Mouse (Mus musculus) splenic B cell, adult 2 months (primary cell): ENCODE results near the gene Jam3.

Source experiments
- DNase-seq: peaks from one replicate; pipeline ENCODE4 v3.0.0-alpha.2; 2011; ENCODE audit warnings: low read depth, low spot score
- H3K27me3 ChIP-seq: 2 replicates; pipeline ENCODE4 v1.6.1; 2012; ENCODE audit warnings: mild to moderate bottlenecking, low read length, moderate library complexity, mixed read lengths; ENCODE audit not compliant: control insufficient read depth, poor library complexity, insufficient read depth, severe bottlenecking
- H3K36me3 ChIP-seq: 2 replicates; pipeline ENCODE4 v1.6.1; 2012; ENCODE audit warnings: mild to moderate bottlenecking, low read length, moderate library complexity, mixed read lengths; ENCODE audit not compliant: control insufficient read depth, poor library complexity, insufficient read depth, severe bottlenecking

Gene Jam3

DNA sequence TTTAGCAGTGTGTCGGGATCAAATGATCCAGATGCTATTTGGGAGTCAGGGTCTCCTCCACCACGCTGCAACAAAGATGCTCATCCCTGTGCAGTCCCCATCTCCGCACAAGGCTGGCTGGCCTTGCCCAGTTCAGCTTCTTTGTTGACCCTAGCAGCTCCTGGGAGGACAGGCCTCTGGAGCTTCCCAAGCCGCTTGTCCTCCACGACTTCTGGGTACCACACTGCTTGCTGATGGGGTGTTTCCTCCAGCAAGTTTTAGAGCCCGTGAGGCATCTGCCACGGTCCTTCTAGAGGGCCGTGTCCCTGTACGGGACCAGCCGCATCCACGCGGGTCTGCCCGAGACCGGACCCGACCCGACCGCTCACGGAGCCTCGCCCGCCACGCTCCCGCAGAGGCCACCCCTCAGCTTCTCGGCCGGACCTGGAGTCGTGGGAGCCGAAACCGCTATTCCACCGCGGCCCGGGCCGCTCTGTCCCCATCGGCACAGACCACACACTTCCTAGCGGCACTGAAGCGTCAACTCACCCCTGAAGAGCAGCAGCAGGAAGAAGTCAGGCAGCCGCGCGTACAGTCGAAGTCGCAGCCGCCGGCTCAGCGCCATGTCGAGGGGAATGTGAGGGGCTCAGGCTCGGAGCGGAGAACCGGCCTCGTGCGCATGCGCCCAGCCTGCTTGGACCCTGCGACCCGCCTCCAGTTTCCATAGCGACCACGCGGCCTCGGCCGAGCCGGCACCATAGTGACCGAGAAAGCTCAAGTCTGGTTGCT lies at the start of gene Jam3:
Gene Jam3 (minus strand): TSS at position 659 of the 768 bp plus-strand sequence.
- DNase-seq = peak; percentile 0
- Histone ChIP-seq H3K36me3 (no peaks in the 10 kb centered on the region), H3K27me3 (no peaks in the 10 kb centered on the region; the same call in 1 of the 2 replicates)

DNA sequence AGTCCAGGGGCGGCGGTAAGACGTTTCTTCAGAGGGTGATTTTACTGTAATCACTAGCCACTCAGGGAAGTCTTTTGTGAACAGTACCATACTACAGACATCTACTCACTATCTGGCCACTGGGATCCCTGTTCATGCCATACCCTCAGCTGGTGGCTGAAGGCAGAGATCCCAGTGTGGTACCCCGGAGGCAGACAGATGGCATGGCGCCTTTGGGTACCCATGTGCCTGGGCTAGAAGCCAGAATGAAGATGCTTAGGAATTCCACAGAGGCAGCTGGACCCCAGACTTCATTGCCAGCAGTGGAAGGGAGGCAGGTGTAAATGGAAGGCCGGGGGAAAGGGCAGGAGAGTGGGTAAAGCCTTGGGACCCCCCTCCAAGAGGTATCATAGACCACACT lies 49.0 kb upstream of the Jam3 start:
- Histone ChIP-seq H3K27me3 (no peaks in the 10 kb centered on the region), H3K36me3 (no peaks in the 10 kb centered on the region)
- no peak for DNase-seq

DNA sequence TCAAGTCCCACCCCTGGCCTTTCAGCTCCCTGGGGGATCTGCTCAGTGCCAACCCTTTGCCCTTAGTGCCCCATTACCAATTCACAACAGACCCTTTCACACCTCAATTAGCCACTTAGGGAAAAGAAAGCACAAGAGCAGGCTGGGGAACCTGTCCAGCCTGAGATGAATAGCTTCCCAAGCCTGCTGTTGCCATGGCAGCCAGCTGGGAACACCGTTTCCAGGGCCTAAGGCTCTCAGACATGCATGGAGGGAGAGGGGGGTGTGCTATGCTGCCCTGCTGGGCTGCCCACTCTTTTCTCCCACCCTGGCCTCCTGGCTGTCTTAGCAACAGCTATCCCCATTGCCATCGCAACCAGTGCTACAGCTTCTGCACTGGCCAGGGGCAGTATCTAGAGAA lies 47.9 kb upstream of the Jam3 start:
- no peaks in the 10 kb centered on the region for H3K36me3 ChIP-seq
- no peaks in the 10 kb centered on the region for H3K27me3 ChIP-seq
- no peak for DNase-seq

DNA sequence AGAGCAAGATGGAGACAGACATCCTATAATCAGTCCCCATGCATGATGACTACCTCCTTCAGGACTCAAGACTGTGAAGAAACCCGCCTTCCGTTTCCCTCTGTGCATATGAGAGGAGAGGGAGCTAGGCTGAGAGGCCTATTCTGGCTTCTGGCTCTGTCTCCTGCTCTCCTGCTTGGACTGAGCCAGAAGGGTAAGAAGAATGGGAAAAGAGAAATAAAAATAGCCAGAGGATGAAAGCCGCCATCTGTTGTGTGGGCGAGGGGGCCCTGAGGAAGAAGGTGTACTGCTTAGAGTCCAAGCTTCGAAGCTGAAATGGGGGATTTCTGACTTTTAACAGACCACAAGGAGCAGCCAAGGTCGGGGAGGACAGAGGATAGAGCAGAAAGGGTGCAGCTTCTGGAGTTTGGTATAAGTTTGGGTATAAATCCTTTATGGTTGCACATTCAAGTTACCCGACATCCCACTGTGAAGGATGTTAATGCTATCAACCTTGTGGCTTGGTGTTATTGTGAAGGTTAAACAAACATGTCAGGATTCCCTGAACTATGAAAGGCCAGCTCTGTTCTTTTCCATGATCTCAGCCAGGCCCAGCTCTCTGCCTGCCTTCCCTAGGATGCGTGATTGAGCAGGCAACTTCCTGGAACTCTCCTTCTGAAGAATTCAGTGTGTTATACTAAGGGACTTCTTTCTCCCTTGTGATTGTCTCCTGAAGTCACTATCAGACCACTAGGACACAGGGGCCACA lies 46.4 kb upstream of the Jam3 start:
- Histone ChIP-seq H3K36me3 (no peaks in the 10 kb centered on the region), H3K27me3 (no peaks in the 10 kb centered on the region)
- DNase-seq = no peak

GRCm38 (mm10) chr9:27193592-27194080 lies 38.4 kb upstream of the Jam3 start:
- DNase-seq = no peak
- no peaks in the 10 kb centered on the region for H3K27me3 ChIP-seq

DNA sequence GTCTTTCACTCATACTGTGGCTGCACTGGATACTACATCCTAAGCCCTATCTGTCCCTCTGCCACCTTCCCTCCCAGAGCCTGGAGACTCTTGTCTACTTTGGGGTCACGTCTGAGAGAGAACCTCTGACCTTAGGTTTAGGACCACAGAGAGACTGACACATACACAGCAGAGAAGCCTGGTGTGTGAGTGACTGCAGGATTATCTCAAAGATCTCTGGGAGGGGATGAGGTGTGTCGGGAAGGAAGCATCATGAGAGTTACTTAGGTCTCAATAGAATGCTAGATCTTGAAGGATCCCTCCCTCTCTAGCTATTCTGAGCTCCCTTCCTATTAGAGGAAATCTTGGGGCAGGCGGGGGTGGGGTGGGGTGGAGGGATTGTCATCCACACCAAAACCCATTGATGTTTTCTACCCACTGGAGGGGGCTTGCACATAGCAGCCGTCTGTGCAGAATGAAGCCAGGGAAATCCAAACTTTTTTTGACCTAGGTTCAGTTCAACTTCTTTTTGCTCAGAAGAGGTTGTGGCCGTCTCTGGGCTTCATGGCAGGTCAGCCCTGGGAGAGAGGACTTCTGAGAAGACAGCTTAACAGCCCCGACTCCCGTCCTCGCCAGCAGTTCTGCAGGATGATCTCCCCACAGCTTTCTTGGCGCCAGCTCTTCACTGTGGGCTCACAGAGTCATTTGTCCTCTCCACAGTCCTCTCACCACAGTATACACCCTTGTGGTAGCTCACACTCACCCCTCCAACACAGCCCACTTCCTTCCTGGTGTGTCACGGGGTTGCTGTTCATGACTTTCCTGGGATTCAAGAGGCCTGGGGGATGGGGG lies 37.8 kb upstream of the Jam3 start:
- no peaks in the 10 kb centered on the region for H3K36me3 ChIP-seq
- DNase-seq = no peak
- H3K27me3 ChIP-seq = no peaks in the 10 kb centered on the region

More at GRCm38 (mm10) chr9:27193592-27194080, 38.4 kb upstream of the Jam3 start:
- no peaks in the 10 kb centered on the region for H3K36me3 ChIP-seq

DNA sequence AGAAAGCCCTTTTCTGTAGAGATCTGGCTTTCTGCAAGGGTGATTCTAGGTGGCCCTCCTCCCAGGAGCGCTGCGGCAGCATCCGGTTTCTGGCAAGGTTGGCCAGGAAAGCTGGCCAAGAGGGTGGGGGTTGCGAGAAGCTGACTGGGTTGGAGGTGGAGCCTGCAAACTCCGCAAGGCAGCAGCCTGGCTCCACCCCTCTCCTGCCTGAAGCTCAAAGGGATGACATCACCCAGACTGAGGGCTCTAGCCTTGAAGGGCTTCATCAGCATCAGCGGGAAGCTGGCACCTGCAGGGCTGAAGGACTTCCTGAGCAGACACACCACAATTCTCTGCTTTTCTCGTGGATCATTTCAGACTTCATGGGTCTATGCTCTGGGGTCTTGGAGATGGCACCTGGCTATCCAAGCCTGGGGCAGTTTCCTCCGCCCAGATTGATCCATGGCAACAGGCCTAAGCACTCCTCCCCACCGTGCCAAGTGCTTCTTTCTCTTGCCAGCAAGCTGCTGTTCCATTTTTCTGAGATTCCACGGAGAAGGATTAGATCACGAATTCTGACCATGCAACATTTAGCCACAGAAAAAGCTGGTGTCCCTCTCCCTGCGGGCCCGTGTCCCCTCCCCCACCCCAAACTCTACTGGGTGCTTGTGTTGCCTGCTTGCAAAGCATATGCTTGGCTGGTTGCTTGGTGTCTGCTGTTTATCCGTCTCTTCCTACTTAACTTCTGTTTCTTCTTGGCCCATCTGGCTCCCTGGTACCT lies 37.0 kb upstream of the Jam3 start:
- Histone ChIP-seq H3K27me3 (no peaks in the 10 kb centered on the region), H3K36me3 (no peaks in the 10 kb centered on the region)
- no peak for DNase-seq

GRCm38 (mm10) chr9:27191501-27191981 lies 36.3 kb upstream of the Jam3 start:
- Histone ChIP-seq H3K36me3 (no peaks in the 10 kb centered on the region), H3K27me3 (no peaks in the 10 kb centered on the region)
- DNase-seq = no peak

GRCm38 (mm10) chr9:27190461-27190860 lies 35.2 kb upstream of the Jam3 start:
- Histone ChIP-seq H3K36me3 (no peaks in the 10 kb centered on the region), H3K27me3 (no peaks in the 10 kb centered on the region)
- no peak for DNase-seq

DNA sequence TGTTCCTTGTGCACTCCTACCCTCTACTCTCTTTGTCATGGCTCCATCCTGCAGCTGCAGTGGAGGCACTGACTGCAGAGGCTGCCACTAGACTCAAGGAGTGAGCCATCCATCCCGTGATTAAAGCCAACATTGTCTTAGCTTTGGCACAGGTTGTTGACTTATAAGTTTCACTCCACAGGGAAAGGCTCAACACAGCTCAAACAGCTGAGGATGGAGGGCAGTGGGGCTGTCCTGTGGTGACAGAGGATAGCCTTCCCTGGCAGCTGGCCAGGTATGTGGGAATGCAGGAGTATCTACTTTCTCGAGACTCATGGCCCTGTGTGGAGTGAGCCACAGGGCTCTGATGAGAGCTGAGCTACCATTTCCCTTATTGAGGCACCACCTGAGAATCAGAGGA lies 34.1 kb upstream of the Jam3 start:
- no peaks in the 10 kb centered on the region for H3K36me3 ChIP-seq
- no peaks in the 10 kb centered on the region for H3K27me3 ChIP-seq
- DNase-seq = no peak

- no peak for DNase-seq
- Histone ChIP-seq H3K36me3 (no peaks in the 10 kb centered on the region), H3K27me3 (no peaks in the 10 kb centered on the region)
Observed at GRCm38 (mm10) chr9:27188677-27189241, 33.5 kb upstream of the Jam3 start.

DNA sequence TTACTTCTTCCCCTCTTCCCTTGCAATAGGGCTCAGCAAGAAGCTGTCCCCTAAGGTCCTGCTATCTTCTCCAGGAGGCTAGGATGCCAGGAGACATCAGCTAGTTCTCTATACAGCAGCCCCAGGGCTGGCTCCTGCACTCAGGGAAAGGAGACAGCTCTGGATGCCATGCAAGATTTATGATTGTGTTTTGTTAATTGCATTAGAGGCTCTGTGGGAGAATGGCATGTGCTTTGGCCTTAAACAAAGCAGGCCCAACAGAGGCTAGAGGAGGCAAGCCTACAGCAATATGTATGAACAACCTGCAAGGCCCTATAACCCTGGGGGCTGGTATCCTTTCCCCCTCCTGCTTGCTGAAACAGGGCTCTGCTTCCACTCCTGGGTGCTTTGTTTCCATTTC lies 30.6 kb upstream of the Jam3 start:
- DNase-seq = no peak
- Histone ChIP-seq H3K27me3 (no peaks in the 10 kb centered on the region), H3K36me3 (no peaks in the 10 kb centered on the region)

DNA sequence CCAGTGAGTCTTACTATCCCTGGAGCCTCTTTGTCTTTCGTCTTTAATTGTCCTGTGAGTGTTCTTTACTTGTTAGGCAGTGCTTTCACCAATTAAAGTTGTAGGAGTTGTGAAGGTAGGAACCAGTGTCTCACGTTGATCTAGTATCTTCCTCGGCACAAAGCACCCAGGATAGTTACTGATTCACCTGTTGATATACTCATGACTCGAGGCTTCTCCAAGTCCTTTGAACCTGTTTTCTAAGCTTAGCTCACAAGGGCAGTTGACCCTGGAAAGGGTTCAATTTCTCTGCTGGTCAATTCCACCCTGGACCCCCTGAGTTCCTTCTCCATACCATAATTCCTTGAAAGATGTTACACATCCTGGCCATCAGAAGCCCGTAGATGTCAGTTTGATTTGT lies 26.9 kb upstream of the Jam3 start:
- Histone ChIP-seq H3K36me3 (no peaks in the 10 kb centered on the region), H3K27me3 (no peaks in the 10 kb centered on the region)
- DNase-seq = no peak

GRCm38 (mm10) chr9:27180492-27180891 lies 25.3 kb upstream of the Jam3 start:
- Histone ChIP-seq H3K36me3 (no peaks in the 10 kb centered on the region), H3K27me3 (no peaks in the 10 kb centered on the region)
- no peak for DNase-seq
